Mouse (Mus musculus): ENCODE data around the gene Asna1.

Gene Asna1

GRCm38 (mm10) chr8:85035165-85035727, 10.2 kb upstream of the Asna1 start:
- no peak for DNase-seq (ENCODE audit: low spot score in 2 of 2)

- DNase-seq (ENCODE audit: low spot score in 2 of 2), result peak in 1 of 2 experiments; percentile 37
These were observed 9.7 kb upstream of the Asna1 start for GRCm38 (mm10) chr8:85034764-85035163.

- no peak for DNase-seq (ENCODE audit: low spot score in 2 of 2)
These were observed 8.8 kb upstream of the Asna1 start for GRCm38 (mm10) chr8:85033867-85034266.

- no peak for DNase-seq (ENCODE audit: low spot score in 2 of 2)
These were observed 7.7 kb upstream of the Asna1 start for GRCm38 (mm10) chr8:85032622-85033311.

- no peak for DNase-seq (ENCODE audit: low spot score in 2 of 2)
These were observed 4.2 kb upstream of the Asna1 start for GRCm38 (mm10) chr8:85029271-85029670.

GRCm38 (mm10) chr8:85027922-85028321, 2.8 kb upstream of the Asna1 start:
- no peak for DNase-seq (ENCODE audit: low spot score in 2 of 2)

- DNase-seq (ENCODE audit: low spot score in 2 of 2), result no peak
These were observed 2.4 kb upstream of the Asna1 start for GRCm38 (mm10) chr8:85027516-85027855.

- DNase-seq (ENCODE audit: low spot score in 2 of 2), result peak; percentile 91 to 92
These were observed 1.8 kb upstream of the Asna1 start, which contains the start of gene Trir for GRCm38 (mm10) chr8:85026670-85027515. TSS of gene Trir (plus strand) at chr8:85026823.

GRCm38 (mm10) chr8:85023846-85024245, 1.2 kb downstream of the Asna1 start:
- no peak for DNase-seq (ENCODE audit: low spot score in 2 of 2)

- no peak for DNase-seq (ENCODE audit: low spot score in 2 of 2)
These were observed 3.5 kb downstream of the Asna1 start for GRCm38 (mm10) chr8:85021514-85022055.

- DNase-seq (ENCODE audit: low spot score in 2 of 2), result no peak
These were observed 7.9 kb downstream of the Asna1 start for GRCm38 (mm10) chr8:85017209-85017608.

- no peak for DNase-seq (ENCODE audit: low spot score in 2 of 2)
These were observed 8.4 kb downstream of the Asna1 start for GRCm38 (mm10) chr8:85016724-85017123.

- DNase-seq (ENCODE audit: low spot score in 2 of 2), result no peak
These were observed 10.7 kb downstream of the Asna1 start, which contains the start of gene Best2 for GRCm38 (mm10) chr8:85014431-85014830. TSS of gene Best2 (minus strand) at chr8:85014531.

GRCm38 (mm10) chr8:85013230-85013840, 11.7 kb downstream of the Asna1 start:
- DNase-seq (ENCODE audit: low spot score in 2 of 2), result peak; percentile 66 to 67

GRCm38 (mm10) chr8:85011242-85011641, 13.8 kb downstream of the Asna1 start:
- DNase-seq (ENCODE audit: low spot score in 2 of 2), result no peak

GRCm38 (mm10) chr8:85007686-85008085, 17.4 kb downstream of the Asna1 start:
- DNase-seq (ENCODE audit: low spot score in 2 of 2), result no peak

- DNase-seq (ENCODE audit: low spot score in 2 of 2), result peak; percentile 85 to 89
These were observed 27.3 kb downstream of the Asna1 start for GRCm38 (mm10) chr8:84997649-84998295.

GRCm38 (mm10) chr8:84996978-84997377, 28.1 kb downstream of the Asna1 start:
- no peak for DNase-seq (ENCODE audit: low spot score in 2 of 2)

GRCm38 (mm10) chr8:84995680-84996079, 29.4 kb downstream of the Asna1 start:
- DNase-seq (ENCODE audit: low spot score in 2 of 2), result no peak

GRCm38 (mm10) chr8:84994375-84994774, 30.7 kb downstream of the Asna1 start:
- DNase-seq (ENCODE audit: low spot score in 2 of 2), result no peak

- no peak for DNase-seq (ENCODE audit: low spot score in 2 of 2)
These were observed 34.2 kb downstream of the Asna1 start for GRCm38 (mm10) chr8:84990836-84991235.
